Mouse (Mus musculus) testis, adult 2 months (tissue): ENCODE measurements around the gene Vmn2r85.

Source experiments
- CTCF ChIP-seq: fragments of 200-500 bp; IDR thresholded peaks from 2 replicates; pipeline ENCODE4 v1.5.1; 2012; ENCODE audit warnings: low read depth, mild to moderate bottlenecking, inconsistent platforms, low read length, moderate library complexity; ENCODE audit not compliant: control insufficient read depth, insufficient read depth, insufficient replicate concordance
- POLR2A ChIP-seq: fragments of 200-500 bp; IDR thresholded peaks from 2 replicates; pipeline ENCODE4 v1.6.1; 2012; ENCODE audit warnings: low read depth, mild to moderate bottlenecking, inconsistent platforms, low read length, moderate library complexity; ENCODE audit not compliant: control insufficient read depth

DNA sequence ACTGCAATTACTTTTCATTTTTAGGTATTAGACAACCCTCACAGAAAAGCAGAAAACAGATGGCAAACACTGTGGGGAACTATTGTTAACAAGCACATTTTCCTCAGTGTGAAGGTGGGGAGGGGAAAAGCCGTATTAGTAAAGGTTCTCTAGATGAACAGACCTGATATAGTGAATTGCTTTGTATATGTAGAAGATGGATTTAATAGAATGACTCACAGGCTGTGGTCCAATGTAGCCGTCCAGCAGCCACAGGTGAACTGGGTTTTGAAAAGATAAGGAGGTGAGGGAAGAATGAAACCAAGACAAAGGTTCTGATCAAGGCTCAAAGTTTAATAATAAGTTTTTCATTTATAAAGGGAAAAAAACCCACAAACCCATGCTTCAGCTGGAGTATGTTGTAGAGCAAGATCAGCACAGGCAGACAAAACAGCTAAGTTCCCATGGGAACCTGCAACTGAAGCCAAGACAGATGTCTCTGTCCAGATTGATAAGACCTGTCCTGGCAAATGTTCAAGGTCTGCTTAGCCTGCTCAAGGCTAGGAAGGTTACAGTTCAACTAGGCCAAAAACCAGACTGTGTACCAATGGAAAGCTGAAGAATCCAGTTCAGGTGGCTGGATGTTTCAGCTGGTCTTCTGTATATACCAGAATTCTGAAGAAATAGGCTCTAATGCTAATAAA lies 56.9 kb downstream of the Vmn2r85 start:
- no peak for TF ChIP-seq CTCF
- TF ChIP-seq POLR2A, result no peak
